Mouse (Mus musculus) liver, embryonic 15.5 days (tissue): ENCODE measurements at regions not wholly inside any gene's neighbourhood (a gene's known extent, or its start where the extent isn't known, plus 50 kb on each side); places are given as distances from the start of the nearest gene placed in this dataset.

ENCODE experiments used
- ATAC-seq: fragments of 200-750 bp; cut with Nextera tagmentation; 2 replicates; pipeline ENCODE4 v1.8.0; 2017; ENCODE audit warnings: moderate number of reproducible peaks, mild to moderate bottlenecking, moderate library complexity; ENCODE audit not compliant: insufficient read depth
- H3K27ac ChIP-seq: fragments of 300-500 bp; sonication (generic); replicated peaks from 2 replicates; pipeline ENCODE4 v1.5.1; 2015; ENCODE audit warnings: mild to moderate bottlenecking, inconsistent platforms
- H3K27me3 ChIP-seq: fragments of 300-500 bp; sonication (generic); 2 replicates; pipeline ENCODE4 v1.6.1; 2015; ENCODE audit warnings: mild to moderate bottlenecking, inconsistent platforms
- H3K36me3 ChIP-seq: fragments of 300-500 bp; sonication (generic); replicated peaks from 2 replicates; pipeline ENCODE4 v1.6.1; 2015; ENCODE audit warnings: moderate library complexity, mild to moderate bottlenecking, inconsistent platforms
- H3K4me1 ChIP-seq: fragments of 300-500 bp; sonication (generic); replicated peaks from 2 replicates; pipeline ENCODE4 v1.6.1; 2015; ENCODE audit warnings: inconsistent platforms
- H3K4me2 ChIP-seq: fragments of 300-500 bp; sonication (generic); 2 replicates; pipeline ENCODE4 v1.6.1; 2015; ENCODE audit warnings: moderate library complexity, mild to moderate bottlenecking, inconsistent platforms
- H3K4me3 ChIP-seq: fragments of 300-500 bp; sonication (generic); replicated peaks from 2 replicates; pipeline ENCODE4 v1.5.1; 2015; ENCODE audit warnings: mild to moderate bottlenecking, inconsistent platforms
- H3K9ac ChIP-seq: fragments of 300-500 bp; sonication (generic); 2 replicates; pipeline ENCODE4 v1.6.1; 2015; ENCODE audit warnings: moderate library complexity, mild to moderate bottlenecking, inconsistent platforms
- H3K9me3 ChIP-seq: fragments of 300-500 bp; sonication (generic); replicated peaks from 2 replicates; pipeline ENCODE4 v1.6.1; 2016; ENCODE audit warnings: inconsistent platforms
- WGBS: fragments of 180-500 bp; shearing (Covaris S2); methylation state at CpG from one replicate; pipeline ENCODE4 v1.1.7; 2015; ENCODE audit warnings: mixed read lengths; ENCODE audit not compliant: insufficient replicate concordance; 5-methylcytosine and 5-hydroxymethylcytosine counted together

DNA sequence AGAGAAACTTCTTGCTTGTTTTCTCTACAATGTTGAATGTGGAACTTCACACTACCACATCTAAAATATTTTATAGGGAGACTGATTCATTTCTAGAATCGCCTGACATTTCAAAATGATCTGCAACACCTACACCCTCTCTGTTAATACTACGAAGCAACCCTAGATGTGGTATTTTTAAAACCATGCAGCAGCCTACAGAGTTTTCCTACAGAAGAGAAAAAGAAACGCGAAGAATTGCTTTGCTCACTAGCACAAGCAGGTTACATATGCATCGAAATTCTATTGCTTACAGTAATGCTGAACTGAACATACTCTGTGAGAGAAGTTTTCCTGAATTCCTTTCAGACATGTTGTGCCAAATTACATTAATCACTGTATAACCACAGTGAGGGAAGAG, 488.7 kb downstream of the Fat4 start:
- no peak for ATAC-seq
- Histone ChIP-seq H3K4me3 (no peak overlapping the region), H3K4me2 (no peak overlapping the region), H3K9ac (no peak overlapping the region), H3K27me3 (no peaks in the 10 kb centered on the region), H3K9me3 (no peaks in the 10 kb centered on the region), H3K4me1 (no peaks in the 10 kb centered on the region), H3K27ac (no peak overlapping the region), H3K36me3 (no peaks in the 10 kb centered on the region)
- 64% methylated on average over 5 of the region's 5 CpGs for WGBS

DNA sequence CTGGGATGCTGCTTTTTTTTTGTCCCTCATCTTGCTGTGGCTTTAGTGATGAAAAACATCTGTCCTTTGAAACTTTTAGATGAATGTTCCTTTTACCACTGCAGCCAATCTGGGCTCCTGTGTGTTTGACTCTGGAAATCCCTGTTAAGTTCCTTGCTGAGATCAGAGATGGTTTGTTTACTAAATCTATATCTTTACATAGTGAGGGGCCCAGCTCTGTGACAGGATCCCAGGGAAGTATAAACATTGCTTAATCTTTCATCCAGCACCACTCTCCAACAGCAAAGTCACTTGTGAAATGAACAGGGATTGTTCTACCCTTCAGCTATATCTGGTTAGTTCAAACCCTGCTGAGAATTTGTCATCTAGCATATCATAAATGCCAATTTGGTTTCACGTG, 501.8 kb downstream of the Fat4 start:
- WGBS, result 45% methylated on average over 1 of the region's 1 CpGs
- ATAC-seq, result no peak
- Histone ChIP-seq H3K27me3 (no peaks in the 10 kb centered on the region), H3K36me3 (no peaks in the 10 kb centered on the region), H3K4me3 (no peak overlapping the region), H3K9me3 (no peaks in the 10 kb centered on the region; the same call in 1 of the 2 replicates), H3K4me1 (no peaks in the 10 kb centered on the region), H3K4me2 (no peak overlapping the region), H3K27ac (no peak overlapping the region), H3K9ac (no peak overlapping the region)

DNA sequence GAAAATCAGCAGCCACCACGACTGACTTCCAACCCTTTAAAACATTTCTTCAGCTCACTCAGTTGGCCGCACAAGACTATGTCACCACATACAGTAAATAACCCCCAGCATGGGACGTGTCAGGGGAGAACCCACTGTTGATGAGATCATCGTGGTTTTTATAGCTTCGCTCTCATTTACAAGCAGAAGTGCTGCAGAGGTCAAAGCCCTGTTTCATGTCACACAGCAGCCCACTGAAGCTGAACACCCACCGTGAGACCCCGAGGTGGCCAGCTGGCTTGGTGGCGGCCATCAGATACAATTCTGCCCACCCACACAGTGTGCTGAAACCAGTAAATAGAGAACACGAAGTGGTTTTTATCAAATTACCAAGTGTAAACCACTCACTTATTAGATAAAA, 503.7 kb downstream of the Fat4 start:
- no peak overlapping the region for H3K9ac ChIP-seq
- no peaks in the 10 kb centered on the region; the same call in 1 of the 2 replicates for H3K9me3 ChIP-seq
- no peaks in the 10 kb centered on the region for H3K4me1 ChIP-seq
- H3K36me3 ChIP-seq, result no peaks in the 10 kb centered on the region
- no peak overlapping the region for H3K4me3 ChIP-seq
- no peaks in the 10 kb centered on the region for H3K27me3 ChIP-seq
- H3K27ac ChIP-seq, result no peak overlapping the region
- ATAC-seq, result no peak
- H3K4me2 ChIP-seq, result no peak overlapping the region
- WGBS, result 40% methylated on average over 9 of the region's 9 CpGs

DNA sequence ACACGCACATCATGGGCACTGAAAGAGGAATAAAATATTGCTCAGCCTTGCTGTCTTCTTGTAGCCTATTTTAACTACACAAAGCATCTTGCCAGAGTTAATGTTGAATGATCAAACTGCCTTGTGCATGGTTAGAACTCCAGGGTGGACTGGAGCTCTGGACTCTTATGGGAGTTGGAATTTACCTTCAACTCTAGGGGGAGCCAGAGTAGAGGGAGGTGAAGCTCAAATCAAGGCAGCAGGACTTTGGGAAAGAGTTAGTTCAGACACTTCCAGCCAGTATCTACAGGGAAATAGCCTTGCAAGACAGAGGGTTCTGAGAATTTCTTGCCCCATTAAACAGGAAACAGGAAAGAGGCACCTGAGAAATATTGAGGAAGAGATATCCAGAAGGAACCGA, 505.3 kb downstream of the Fat4 start:
- no peaks in the 10 kb centered on the region for H3K36me3 ChIP-seq
- WGBS, result 46% methylated on average over 2 of the region's 2 CpGs
- H3K27ac ChIP-seq, result no peak overlapping the region
- H3K4me2 ChIP-seq, result no peak overlapping the region
- H3K4me3 ChIP-seq, result no peak overlapping the region
- no peak overlapping the region for H3K9ac ChIP-seq
- H3K4me1 ChIP-seq, result no peaks in the 10 kb centered on the region
- no peaks in the 10 kb centered on the region for H3K27me3 ChIP-seq
- ATAC-seq, result no peak
- no peaks in the 10 kb centered on the region; the same call in 1 of the 2 replicates for H3K9me3 ChIP-seq

DNA sequence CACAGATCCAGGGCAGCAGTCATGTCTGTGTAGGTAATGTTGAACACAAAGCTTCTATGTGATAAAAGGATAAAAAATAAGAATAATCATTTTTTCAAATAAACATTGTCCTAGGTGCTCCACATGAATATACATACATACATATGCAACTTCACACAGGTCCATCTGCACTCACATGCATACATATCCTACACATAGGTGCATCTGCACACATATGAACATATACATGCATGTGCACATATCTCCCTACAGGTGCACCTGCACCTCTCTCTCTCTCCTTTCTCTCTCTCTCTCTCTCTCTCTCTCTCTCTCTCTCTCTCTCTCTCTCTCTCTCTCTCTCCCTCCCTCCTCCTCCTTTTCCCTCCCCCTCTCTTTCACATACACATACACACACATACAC, 509.9 kb downstream of the Fat4 start:
- Histone ChIP-seq H3K9me3 (no peaks in the 10 kb centered on the region), H3K27ac (no peak overlapping the region), H3K4me2 (no peak overlapping the region), H3K27me3 (no peaks in the 10 kb centered on the region), H3K9ac (no peak overlapping the region), H3K4me1 (no peaks in the 10 kb centered on the region), H3K36me3 (no peaks in the 10 kb centered on the region), H3K4me3 (no peak overlapping the region)
- no peak for ATAC-seq

DNA sequence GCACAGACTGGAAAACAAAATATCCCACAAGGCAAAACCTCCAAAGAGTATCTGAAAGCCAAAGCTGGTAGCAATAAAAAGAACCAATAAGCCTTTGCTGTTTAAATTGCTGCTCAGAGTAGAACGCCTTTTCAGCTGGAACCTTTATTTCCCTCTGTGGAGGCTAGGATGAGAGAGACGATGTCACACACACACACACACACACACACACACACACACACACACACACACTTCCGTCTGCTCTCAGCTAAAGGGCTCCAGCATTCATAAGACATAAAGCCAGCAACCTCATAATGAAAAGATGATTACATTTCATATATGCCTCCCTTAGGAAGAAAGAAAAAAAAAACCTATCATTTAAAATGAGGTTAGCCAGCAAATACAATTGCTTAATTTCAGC, 510.5 kb downstream of the Fat4 start:
- ATAC-seq, result no peak

DNA sequence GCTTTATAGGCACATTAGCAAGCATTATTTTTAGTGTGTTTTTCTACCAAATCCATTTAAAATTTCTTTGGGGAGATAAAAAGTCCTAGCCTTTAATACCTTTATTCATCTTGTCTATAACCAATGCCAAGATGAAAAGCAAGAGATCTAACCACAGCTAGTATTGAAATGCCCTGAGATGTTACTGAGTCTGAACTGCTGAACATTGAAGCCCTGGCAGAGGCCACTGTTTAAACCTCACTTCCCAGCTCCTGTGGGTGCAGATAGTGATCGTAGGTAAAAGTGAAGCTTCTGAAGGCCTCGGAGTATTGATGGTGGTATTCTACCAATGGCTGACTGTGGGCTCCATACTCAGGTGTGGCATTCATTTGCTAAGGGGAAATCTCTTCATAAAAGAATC, 510.9 kb downstream of the Fat4 start:
- no peak for ATAC-seq
- no peak overlapping the region for H3K4me2 ChIP-seq
- no peaks in the 10 kb centered on the region for H3K36me3 ChIP-seq
- no peak overlapping the region for H3K9ac ChIP-seq
- WGBS, result 78% methylated on average over 2 of the region's 2 CpGs
- H3K27me3 ChIP-seq, result no peaks in the 10 kb centered on the region
- no peak overlapping the region for H3K27ac ChIP-seq
- no peaks in the 10 kb centered on the region for H3K4me1 ChIP-seq
- H3K4me3 ChIP-seq, result no peak overlapping the region
- H3K9me3 ChIP-seq, result no peaks in the 10 kb centered on the region

More for the DNA sequence above, 510.5 kb downstream of the Fat4 start:
- no peaks in the 10 kb centered on the region for H3K36me3 ChIP-seq
- H3K4me3 ChIP-seq, result no peak overlapping the region
- no peaks in the 10 kb centered on the region for H3K9me3 ChIP-seq
- WGBS, result 38% methylated on average over 3 of the region's 3 CpGs
- no peak overlapping the region for H3K4me2 ChIP-seq
- H3K9ac ChIP-seq, result no peak overlapping the region
- no peaks in the 10 kb centered on the region for H3K27me3 ChIP-seq
- no peaks in the 10 kb centered on the region for H3K4me1 ChIP-seq
- H3K27ac ChIP-seq, result no peak overlapping the region

DNA sequence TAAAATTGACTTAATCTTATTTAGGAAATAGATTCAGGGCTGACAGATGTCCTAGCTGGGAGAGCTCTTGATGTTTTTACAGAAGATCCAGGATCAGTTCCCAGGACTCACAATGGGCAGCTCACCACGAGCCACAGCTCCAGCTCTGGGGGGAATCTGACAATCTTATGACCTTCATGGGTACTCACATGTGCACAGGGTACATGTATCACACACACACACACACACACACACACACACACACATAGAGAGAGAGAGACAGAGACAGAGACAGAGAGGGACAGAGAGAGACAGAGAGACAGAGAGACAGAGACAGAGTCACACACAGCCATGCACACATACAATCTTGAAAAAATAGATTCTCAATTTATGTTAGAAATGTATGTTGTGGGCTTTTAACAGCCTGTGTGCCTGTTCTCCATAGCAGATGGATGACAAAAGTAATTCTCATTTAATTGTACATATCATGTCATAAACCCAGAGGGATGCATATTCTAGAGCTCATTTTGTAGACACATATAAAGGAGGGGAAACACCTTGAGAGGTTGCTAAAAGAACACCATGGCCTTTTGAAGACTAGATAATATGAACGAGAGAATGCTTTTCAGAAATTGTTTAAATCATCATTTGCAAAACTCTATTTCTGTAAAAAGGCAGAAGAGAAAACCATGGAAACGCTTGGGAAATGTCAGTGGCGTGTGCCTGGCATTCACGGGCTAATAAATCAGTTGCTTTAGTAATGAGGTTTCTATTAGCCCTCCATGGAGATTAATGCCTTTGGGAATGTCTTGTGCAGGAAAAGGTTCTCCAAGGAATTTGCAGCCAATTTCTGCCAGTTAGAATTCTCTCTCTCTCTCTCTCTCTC, 538.3 kb downstream of the Fat4 start:
- no peaks in the 10 kb centered on the region for H3K36me3 ChIP-seq
- no peaks in the 10 kb centered on the region for H3K4me1 ChIP-seq
- no peaks in the 10 kb centered on the region for H3K27me3 ChIP-seq
- 46% methylated on average over 5 of the region's 5 CpGs for WGBS
- no peak overlapping the region for H3K27ac ChIP-seq
- no peak overlapping the region for H3K9ac ChIP-seq
- no peaks in the 10 kb centered on the region for H3K9me3 ChIP-seq
- H3K4me2 ChIP-seq, result no peak overlapping the region
- no peak for ATAC-seq
- H3K4me3 ChIP-seq, result no peak overlapping the region

DNA sequence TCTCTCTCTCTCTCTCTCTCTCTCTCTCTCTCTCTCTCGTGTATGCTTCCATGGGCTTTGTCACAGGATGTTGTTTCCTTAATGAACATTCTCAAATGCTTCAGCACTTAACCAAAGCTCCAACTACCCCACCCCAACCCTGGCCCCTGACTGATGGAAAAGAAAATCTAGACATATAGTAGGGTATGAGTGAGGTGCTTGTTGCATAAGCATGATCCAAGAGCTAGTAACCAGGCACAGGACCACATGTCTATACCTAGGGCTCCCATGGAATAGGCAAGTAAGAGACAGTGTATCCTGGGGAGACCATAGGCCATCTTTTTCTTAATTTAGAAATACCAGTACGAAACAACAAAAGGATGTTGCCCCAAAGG, 538.9 kb downstream of the Fat4 start:
- WGBS, result 36% methylated on average over 2 of the region's 2 CpGs

DNA sequence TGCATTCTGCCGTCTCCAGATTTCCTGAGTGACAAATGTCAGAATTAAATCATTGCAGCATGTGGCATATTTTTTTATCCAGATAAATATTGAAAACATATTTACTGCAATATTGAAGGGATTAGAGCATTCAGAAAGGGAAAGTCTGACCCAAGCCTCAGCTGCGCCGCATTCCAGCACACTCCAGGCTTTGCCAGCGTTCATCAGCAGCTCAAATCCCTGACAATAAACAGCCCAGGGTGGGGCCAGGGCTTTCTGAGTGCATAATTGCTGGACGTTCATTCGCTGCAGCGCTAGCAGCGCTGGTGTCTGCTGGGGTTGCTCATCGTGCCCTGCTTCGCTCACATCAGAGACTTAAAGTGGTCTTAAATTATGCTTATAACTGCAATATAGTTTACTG, 556.6 kb downstream of the Fat4 start:
- H3K27ac ChIP-seq, result no peak overlapping the region
- no peaks in the 10 kb centered on the region for H3K36me3 ChIP-seq
- no peak for ATAC-seq
- no peak overlapping the region for H3K9ac ChIP-seq
- H3K4me1 ChIP-seq, result no peaks in the 10 kb centered on the region
- no peak overlapping the region for H3K4me3 ChIP-seq
- H3K4me2 ChIP-seq, result no peak overlapping the region
- H3K27me3 ChIP-seq, result no peaks in the 10 kb centered on the region
- H3K9me3 ChIP-seq, result no peaks in the 10 kb centered on the region
- 72% methylated on average over 10 of the region's 10 CpGs for WGBS

More for the DNA sequence above, 538.9 kb downstream of the Fat4 start:
- H3K27me3 ChIP-seq, result no peaks in the 10 kb centered on the region
- H3K36me3 ChIP-seq, result no peaks in the 10 kb centered on the region
- H3K27ac ChIP-seq, result no peak overlapping the region
- ATAC-seq, result no peak
- H3K9ac ChIP-seq, result no peak overlapping the region
- H3K9me3 ChIP-seq, result no peaks in the 10 kb centered on the region
- H3K4me1 ChIP-seq, result no peaks in the 10 kb centered on the region
- H3K4me2 ChIP-seq, result no peak overlapping the region
- H3K4me3 ChIP-seq, result no peak overlapping the region

DNA sequence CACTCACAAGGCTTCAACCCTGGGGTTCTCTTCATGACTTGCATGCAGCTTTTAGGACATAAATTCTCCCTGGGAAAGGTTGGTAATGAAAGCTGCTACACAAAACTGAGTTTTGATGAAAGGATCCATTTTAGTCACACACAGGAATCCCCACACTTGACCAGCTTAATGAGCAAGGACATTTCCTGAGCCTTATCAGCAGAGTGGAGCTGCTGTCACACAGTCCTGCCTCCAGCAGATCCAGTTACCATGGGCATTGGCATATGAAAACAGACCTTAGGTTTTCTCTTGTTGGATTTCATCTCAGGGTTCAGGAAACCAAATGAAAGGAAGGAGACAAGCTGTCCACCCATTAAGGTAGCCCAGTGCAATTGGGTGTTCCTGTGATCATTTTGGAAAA, 568.9 kb downstream of the Fat4 start:
- no peak overlapping the region for H3K4me3 ChIP-seq
- no peaks in the 10 kb centered on the region for H3K4me1 ChIP-seq
- no peak overlapping the region for H3K27ac ChIP-seq
- no peak overlapping the region for H3K4me2 ChIP-seq
- H3K9ac ChIP-seq, result no peak overlapping the region
- H3K9me3 ChIP-seq, result no peaks in the 10 kb centered on the region
- no peak for ATAC-seq
- H3K36me3 ChIP-seq, result no peaks in the 10 kb centered on the region
- H3K27me3 ChIP-seq, result no peaks in the 10 kb centered on the region
